Mouse (Mus musculus): ENCODE data around the gene Usp54. TPM values are rescaled to one million over a fixed set of nuclear protein-coding genes. Genes with fewer than 3 reads are reported as not detected.

The Usp54 gene
- polyA plus RNA-seq, 1 experiment from 2014 or later = 8.5 TPM

DNA sequence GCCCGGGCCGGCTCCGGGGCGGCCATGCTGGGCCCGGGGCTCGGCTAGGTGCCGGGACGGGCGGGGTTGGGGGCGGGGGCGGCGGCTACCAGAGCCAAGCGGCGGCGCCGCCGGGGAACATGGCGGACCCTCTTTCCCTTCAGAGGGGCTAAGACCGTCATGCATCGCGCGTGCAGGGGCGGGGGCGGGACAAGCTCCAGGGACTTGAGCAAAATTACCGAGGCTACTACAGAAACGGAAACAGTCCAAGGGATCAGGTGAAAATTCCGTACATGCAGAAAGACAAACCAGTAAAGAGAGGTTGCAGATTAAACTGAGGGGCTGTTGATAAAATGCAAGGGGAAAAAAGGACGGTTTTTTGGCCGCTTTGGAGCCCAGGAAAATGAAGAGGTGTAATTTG lies 94.4 kb downstream of the Usp54 start, which contains the start of gene Ppp3cb:
TSS of gene Ppp3cb (minus strand) at position 159 of the 400 bp plus-strand sequence.
- Histone ChIP-seq H3K9me3 (no peaks in the 10 kb centered on the region), H3K27ac (peak within 1 kb of the TSS; percentile 98), H3K36me3 (peaks cover 32% of the 10 kb centered on the region), H3K27me3 (no peaks in the 10 kb centered on the region), H3K4me2 (peak within 1 kb of the TSS; percentile 59), H3K9ac (peak within 1 kb of the TSS; percentile 94), H3K4me1 (peaks cover 13% of the 10 kb centered on the region), H3K4me3 (peak within 1 kb of the TSS; percentile 81)
- under 1% methylated on average over 26 of the region's 29 CpGs for WGBS
- ATAC-seq (ENCODE audit: insufficient number of reproducible peaks, insufficient read depth, low FRiP score, low TSS enrichment, low read depth) = peak; percentile 91

DNA sequence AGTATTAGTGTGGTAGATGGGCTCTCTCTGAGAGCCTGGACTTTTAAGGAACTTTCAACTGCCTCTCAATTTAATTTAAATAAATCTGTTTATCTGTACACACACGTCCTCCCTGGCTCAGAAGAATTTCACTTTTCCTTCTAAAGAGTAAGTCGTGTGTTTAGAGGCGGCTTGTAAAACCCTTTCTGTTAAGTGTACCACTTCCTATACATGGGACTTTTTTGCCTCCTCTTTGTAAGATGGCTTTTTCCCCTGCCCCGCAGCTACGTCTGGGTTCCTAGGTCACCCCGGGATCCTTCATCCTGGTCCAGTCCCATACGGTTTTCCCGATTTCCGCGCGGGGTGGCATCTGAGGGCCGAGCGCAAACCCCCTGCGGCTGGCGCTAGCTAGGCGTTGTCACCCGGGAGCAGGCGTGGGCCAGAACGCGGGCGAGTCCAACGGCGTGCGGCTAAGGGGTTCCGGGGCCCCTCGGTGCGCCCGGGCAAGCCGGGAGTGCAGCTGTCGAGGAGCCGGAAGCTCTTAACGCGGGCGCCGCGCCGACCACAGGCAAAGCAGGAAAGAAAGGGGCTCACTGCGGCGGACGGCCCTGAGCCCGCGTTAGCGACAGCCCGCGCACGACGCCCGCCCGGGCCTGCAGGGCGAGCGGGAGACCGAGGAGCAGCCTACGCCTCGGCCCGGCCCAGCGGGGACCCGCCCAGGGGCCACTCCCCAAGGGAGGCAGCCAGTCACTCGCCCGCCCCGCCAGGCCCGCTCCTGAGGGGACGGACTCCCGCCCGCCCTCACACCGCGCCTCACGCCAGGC lies 95.1 kb downstream of the Usp54 start:
- Histone ChIP-seq H3K9me3 (no peaks in the 10 kb centered on the region), H3K4me2 (peak overlapping the region; percentile 59), H3K4me3 (peak overlapping the region; percentile 81), H3K9ac (peak overlapping the region; percentile 94), H3K4me1 (peaks cover 13% of the 10 kb centered on the region), H3K27ac (peak overlapping the region; percentile 98), H3K27me3 (no peaks in the 10 kb centered on the region), H3K36me3 (peaks cover 27% of the 10 kb centered on the region)
- under 1% methylated on average over 67 of the region's 67 CpGs for WGBS
- peak; percentile 94 for ATAC-seq (ENCODE audit: insufficient number of reproducible peaks, insufficient read depth, low FRiP score, low TSS enrichment, low read depth)

DNA sequence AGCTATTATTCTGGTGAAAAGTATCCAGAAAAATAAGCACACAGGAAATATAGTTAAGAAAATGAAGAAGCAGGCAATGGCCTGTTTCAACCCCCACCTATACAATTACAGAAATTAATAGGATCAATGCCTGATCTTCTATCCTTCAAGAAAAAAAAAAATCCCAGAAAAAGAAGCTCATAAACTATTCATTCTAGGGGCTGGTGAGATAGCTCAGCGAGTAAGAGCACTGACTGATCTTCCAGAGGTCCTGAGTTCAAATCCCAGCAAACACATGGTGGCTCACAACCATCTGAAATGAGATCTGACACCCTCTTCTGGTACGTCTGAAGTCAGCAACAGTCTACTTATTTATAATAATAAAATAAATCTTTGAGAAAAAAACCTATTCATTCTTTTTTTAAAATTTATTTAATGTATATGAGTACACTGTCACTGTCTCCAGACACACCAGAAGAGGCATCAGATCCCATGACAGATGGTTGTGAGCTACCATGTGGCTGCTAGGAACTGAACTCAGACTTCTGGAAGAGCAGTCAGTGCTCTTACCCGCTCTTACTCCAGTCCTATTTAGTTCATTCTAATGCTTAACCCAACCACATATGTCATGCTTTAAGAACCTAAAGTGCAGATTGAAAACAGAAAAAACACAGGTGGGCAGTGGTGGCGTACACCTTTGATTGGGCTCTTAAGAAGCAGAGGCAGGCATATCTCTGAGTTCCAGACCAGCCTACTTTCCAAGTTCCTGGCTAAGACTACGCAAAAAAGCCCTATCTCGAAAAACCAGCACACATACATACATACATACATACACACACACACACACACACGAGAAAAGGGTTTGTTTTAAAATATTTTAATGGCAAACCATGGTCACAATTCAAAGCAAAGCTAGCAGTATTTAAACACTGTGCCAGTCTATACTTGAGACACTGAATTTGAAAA lies 96.1 kb downstream of the Usp54 start:
- ATAC-seq (ENCODE audit: insufficient number of reproducible peaks, insufficient read depth, low FRiP score, low TSS enrichment, low read depth) = no peak
- Histone ChIP-seq H3K27me3 (no peaks in the 10 kb centered on the region), H3K9ac (peak overlapping the region; percentile 38; the same call in 1 of the 2 replicates)

DNA sequence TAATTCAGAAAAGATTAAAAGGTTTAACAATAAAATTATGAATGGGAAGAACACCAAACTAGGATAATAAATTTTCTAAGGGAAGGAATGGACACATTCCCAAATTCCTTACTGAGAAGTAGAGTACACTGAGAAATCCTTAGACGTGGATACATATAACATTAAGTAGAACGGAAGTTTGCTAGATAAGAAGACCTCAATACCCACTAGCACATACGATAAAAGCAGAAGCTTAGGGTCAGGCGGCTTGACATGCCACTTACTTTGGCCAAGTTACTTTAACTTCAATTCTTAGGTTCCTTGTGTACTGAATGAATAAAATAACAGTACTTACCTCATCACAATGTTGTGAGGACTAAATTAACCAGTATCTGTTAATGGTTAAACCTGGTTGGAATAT lies 111.2 kb downstream of the Usp54 start:
- ATAC-seq (ENCODE audit: insufficient number of reproducible peaks, insufficient read depth, low FRiP score, low TSS enrichment, low read depth) = no peak
- H3K9ac ChIP-seq = no peak overlapping the region
- 92% methylated on average over 4 of the region's 4 CpGs for WGBS
- no peak overlapping the region for H3K4me2 ChIP-seq
- no peaks in the 10 kb centered on the region for H3K4me1 ChIP-seq
- no peak overlapping the region for H3K4me3 ChIP-seq
- 0 out of 2 replicates have a peak, but pooled peaks cover 2% of the 10 kb centered on the region for H3K36me3 ChIP-seq
- no peaks in the 10 kb centered on the region for H3K9me3 ChIP-seq
- H3K27me3 ChIP-seq = no peaks in the 10 kb centered on the region
- H3K27ac ChIP-seq = no peak overlapping the region

More for the DNA sequence above, 96.1 kb downstream of the Usp54 start:
- Histone ChIP-seq H3K36me3 (peaks cover 19% of the 10 kb centered on the region), H3K4me3 (peak overlapping the region; percentile 81), H3K4me2 (peak overlapping the region; percentile 59), H3K4me1 (peaks cover 13% of the 10 kb centered on the region), H3K9me3 (no peaks in the 10 kb centered on the region), H3K27ac (no peak overlapping the region)
- WGBS = 73% methylated on average over 7 of the region's 7 CpGs

DNA sequence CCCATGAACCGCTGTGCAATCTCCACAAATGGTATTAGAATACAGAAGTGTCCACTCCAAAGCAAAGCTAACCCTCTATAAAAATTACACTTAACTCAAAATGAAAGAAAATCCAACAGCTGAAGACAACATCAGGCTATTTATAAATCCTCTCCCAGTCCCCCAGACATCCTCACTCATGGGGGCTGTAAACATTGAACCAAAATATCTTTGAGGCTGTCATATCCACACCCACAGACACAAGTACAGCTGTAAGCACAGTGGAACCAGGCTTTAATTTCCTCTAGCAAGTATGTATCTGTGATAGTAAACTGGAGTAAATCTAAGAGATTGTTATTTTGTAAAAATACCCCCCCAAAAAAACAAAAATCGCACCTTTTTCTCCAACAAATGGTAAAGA lies 120.7 kb downstream of the Usp54 start:
- Histone ChIP-seq H3K27ac (no peak overlapping the region), H3K36me3 (peaks cover 42% of the 10 kb centered on the region), H3K4me2 (no peak overlapping the region), H3K9me3 (no peaks in the 10 kb centered on the region), H3K27me3 (no peaks in the 10 kb centered on the region), H3K4me1 (no peaks in the 10 kb centered on the region), H3K9ac (no peak overlapping the region), H3K4me3 (no peak overlapping the region)
- WGBS = 96% methylated on average over 2 of the region's 2 CpGs
- ATAC-seq (ENCODE audit: insufficient number of reproducible peaks, insufficient read depth, low FRiP score, low TSS enrichment, low read depth) = no peak

DNA sequence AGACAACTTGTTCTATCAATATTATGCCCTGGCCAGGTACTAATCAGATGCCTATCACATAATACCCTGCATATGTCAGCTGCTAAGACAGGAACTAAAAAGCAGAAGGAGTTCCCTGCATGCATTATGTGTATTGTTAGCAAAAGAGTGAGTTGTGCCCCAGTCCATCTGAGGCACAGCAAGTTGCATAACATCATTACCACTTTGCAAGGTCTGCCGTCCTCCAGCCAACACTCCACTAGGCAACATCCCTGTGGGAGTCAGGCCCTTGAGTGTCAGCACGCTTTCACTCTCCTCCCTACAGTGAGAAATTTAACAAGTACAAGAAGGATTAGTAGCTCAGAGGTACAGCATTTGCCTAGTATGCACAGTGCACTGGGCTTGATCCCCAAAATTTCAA lies 132.4 kb downstream of the Usp54 start:
- ATAC-seq (ENCODE audit: insufficient number of reproducible peaks, insufficient read depth, low FRiP score, low TSS enrichment, low read depth) = no peak
- Histone ChIP-seq H3K9ac (no peak overlapping the region), H3K4me3 (no peak overlapping the region), H3K9me3 (no peaks in the 10 kb centered on the region), H3K4me1 (no peaks in the 10 kb centered on the region), H3K4me2 (no peak overlapping the region), H3K36me3 (peaks cover 22% of the 10 kb centered on the region), H3K27me3 (no peaks in the 10 kb centered on the region), H3K27ac (no peak overlapping the region)
- whole genome bisulfite sequencing = 76% methylated on average over 2 of the region's 2 CpGs

DNA sequence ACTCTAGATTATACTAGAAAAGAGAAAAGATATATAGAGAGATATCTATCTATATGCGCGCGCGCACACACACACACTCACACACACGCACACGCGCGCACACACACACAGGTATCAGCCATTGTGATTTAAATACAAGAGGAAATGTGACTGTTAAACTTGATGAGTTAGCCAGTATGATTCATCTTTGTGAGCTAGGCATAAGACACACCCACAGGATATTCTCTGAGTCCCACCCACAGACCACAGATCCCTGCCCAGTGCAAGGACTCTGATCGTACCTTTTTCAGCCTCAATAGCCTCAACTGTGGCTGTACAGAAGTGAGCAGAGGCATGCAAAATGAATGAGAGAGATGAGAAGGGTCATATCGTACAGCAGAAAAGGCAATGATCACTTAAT lies 137.9 kb downstream of the Usp54 start:
- Histone ChIP-seq H3K9me3 (no peaks in the 10 kb centered on the region), H3K9ac (no peak overlapping the region), H3K36me3 (peaks cover 33% of the 10 kb centered on the region), H3K4me1 (0 out of 2 replicates have a peak, but pooled peaks cover 3% of the 10 kb centered on the region), H3K27ac (no peak overlapping the region), H3K4me2 (no peak overlapping the region), H3K4me3 (no peak overlapping the region), H3K27me3 (no peaks in the 10 kb centered on the region)
- 95% methylated on average over 10 of the region's 10 CpGs for WGBS
- no peak for ATAC-seq (ENCODE audit: insufficient number of reproducible peaks, insufficient read depth, low FRiP score, low TSS enrichment, low read depth)

DNA sequence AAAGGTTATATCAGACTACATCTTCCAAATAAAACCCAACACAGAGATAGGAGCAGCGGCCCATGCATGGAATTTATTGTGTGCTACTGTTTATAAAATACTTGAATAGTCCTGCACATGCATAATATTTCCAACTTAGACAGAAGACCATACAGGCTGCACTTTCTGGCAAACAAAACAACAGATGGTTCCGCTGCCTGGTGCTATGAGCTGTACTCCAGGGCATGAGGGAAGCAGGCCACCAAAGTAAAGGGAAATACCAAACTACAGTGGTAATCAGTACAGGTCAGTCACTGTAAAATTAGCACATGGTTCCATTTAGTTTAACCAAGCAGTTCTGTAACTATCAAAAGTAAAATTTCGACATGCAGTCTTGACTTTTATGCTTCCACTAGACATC lies 140.9 kb downstream of the Usp54 start:
- H3K9me3 ChIP-seq = no peaks in the 10 kb centered on the region
- 0 out of 2 replicates have a peak, but pooled peaks cover 3% of the 10 kb centered on the region for H3K4me1 ChIP-seq
- no peak overlapping the region for H3K4me3 ChIP-seq
- no peak overlapping the region for H3K27ac ChIP-seq
- H3K4me2 ChIP-seq = no peak overlapping the region
- H3K27me3 ChIP-seq = no peaks in the 10 kb centered on the region
- no peak for ATAC-seq (ENCODE audit: insufficient number of reproducible peaks, insufficient read depth, low FRiP score, low TSS enrichment, low read depth)
- H3K9ac ChIP-seq = no peak overlapping the region
- peaks cover 45% of the 10 kb centered on the region for H3K36me3 ChIP-seq
- WGBS = 41% methylated on average over 3 of the region's 3 CpGs

Small RNA genes lying within 50 kb of the gene (microRNA-seq; reads per million reads assigned to microRNA genes)
- 1.1 reads per million for gene Mir6946

Other genes starting within 250 kb of the Usp54 start
- 87.1 and 94.8 TPM in 2 replicates for gene Mrps16, start 247.4 kb downstream of the Usp54 start, polyA plus RNA-seq (2015; fragmentation: Nextera tagmentation; extraction: Ambion mirVana)
- 0.34 and 0.59 TPM in 2 replicates for gene Cfap70, start 188.8 kb downstream of the Usp54 start, polyA plus RNA-seq (2015; fragmentation: Nextera tagmentation; extraction: Ambion mirVana)
- gene Anxa7, start 160.9 kb downstream of the Usp54 start, polyA plus RNA-seq (2015; fragmentation: Nextera tagmentation; extraction: Ambion mirVana) = 39.5 and 42.0 TPM in 2 replicates
- gene Mss51, start 144.2 kb downstream of the Usp54 start, polyA plus RNA-seq (2015; fragmentation: Nextera tagmentation; extraction: Ambion mirVana) = 1.6 and 1.7 TPM in 2 replicates
- gene Ppp3cb, start 94.5 kb downstream of the Usp54 start, polyA plus RNA-seq (2015; fragmentation: Nextera tagmentation; extraction: Ambion mirVana) = 54.3 and 59.4 TPM in 2 replicates
- gene Myoz1, start 15.5 kb upstream of the Usp54 start, polyA plus RNA-seq (2015; fragmentation: Nextera tagmentation; extraction: Ambion mirVana) = 0.47 and 0.62 TPM in 2 replicates
- 2.3 and 3.3 TPM in 2 replicates for gene Synpo2l, start 27.3 kb upstream of the Usp54 start, polyA plus RNA-seq (2015; fragmentation: Nextera tagmentation; extraction: Ambion mirVana)
- gene Sec24c, start 33.2 kb upstream of the Usp54 start, polyA plus RNA-seq (2015; fragmentation: Nextera tagmentation; extraction: Ambion mirVana) = 90.7 and 93.3 TPM in 2 replicates
- 25.1 and 26.2 TPM in 2 replicates for gene Fut11, start 53.9 kb upstream of the Usp54 start, polyA plus RNA-seq (2015; fragmentation: Nextera tagmentation; extraction: Ambion mirVana)
- 193 and 219 TPM in 2 replicates for gene Chchd1, start 61.9 kb upstream of the Usp54 start, polyA plus RNA-seq (2015; fragmentation: Nextera tagmentation; extraction: Ambion mirVana)
- gene Zswim8, start 66.5 kb upstream of the Usp54 start, polyA plus RNA-seq (2015; fragmentation: Nextera tagmentation; extraction: Ambion mirVana) = 45.1 and 49.6 TPM in 2 replicates
- 27.5 and 28.5 TPM in 2 replicates for gene Ndst2, start 93.5 kb upstream of the Usp54 start, polyA plus RNA-seq (2015; fragmentation: Nextera tagmentation; extraction: Ambion mirVana)
- 62.6 and 75.3 TPM in 2 replicates for gene Camk2g, start 153.0 kb upstream of the Usp54 start, polyA plus RNA-seq (2015; fragmentation: Nextera tagmentation; extraction: Ambion mirVana)
- gene Plau, start 195.6 kb upstream of the Usp54 start, polyA plus RNA-seq (2015; fragmentation: Nextera tagmentation; extraction: Ambion mirVana) = 2.3 and 2.4 TPM in 2 replicates

Data from embryonic facial prominence, embryonic 13.5 days (tissue).